Mouse (Mus musculus) forebrain, embryonic 16.5 days (tissue): Measurements from ENCODE around the gene Itga9. TPM values are rescaled to one million over a fixed set of nuclear protein-coding genes. Genes with fewer than 3 reads are reported as not detected.

Experiments used
- ATAC-seq: fragments of 200-750 bp; cut with Nextera tagmentation; 2 replicates; pipeline ENCODE4 v1.8.0; 2017; ENCODE audit warnings: mild to moderate bottlenecking, moderate library complexity
- H3K27ac ChIP-seq: fragments of 300-500 bp; sonication (generic); 2 replicates; pipeline ENCODE4 v1.5.1; 2014; ENCODE audit warnings: low read length, control low read depth
- H3K27me3 ChIP-seq: fragments of 300-500 bp; sonication (generic); replicated peaks from 2 replicates; pipeline ENCODE4 v1.6.1; 2014; ENCODE audit warnings: low read length; ENCODE audit not compliant: control insufficient read depth, insufficient read depth
- H3K36me3 ChIP-seq: fragments of 300-500 bp; sonication (generic); 2 replicates; pipeline ENCODE4 v1.6.1; 2014; ENCODE audit not compliant: control insufficient read depth, insufficient read depth
- H3K4me1 ChIP-seq: fragments of 300-500 bp; sonication (generic); replicated peaks from 2 replicates; pipeline ENCODE4 v1.6.1; 2014; ENCODE audit warnings: low read length; ENCODE audit not compliant: control insufficient read depth, insufficient read depth
- H3K4me2 ChIP-seq: fragments of 300-500 bp; sonication (generic); 2 replicates; pipeline ENCODE4 v1.6.1; 2014; ENCODE audit warnings: mild to moderate bottlenecking, low read length, control low read depth
- H3K4me3 ChIP-seq: fragments of 300-500 bp; sonication (generic); replicated peaks from 2 replicates; pipeline ENCODE4 v1.5.1; 2014; ENCODE audit warnings: mild to moderate bottlenecking, low read length, control low read depth
- H3K9ac ChIP-seq: fragments of 300-500 bp; sonication (generic); replicated peaks from 2 replicates; pipeline ENCODE4 v1.6.1; 2014; ENCODE audit warnings: low read depth, low read length, control low read depth
- H3K9me3 ChIP-seq: fragments of 300-500 bp; sonication (generic); 2 replicates; pipeline ENCODE4 v1.6.1; 2016; ENCODE audit warnings: low read length; ENCODE audit not compliant: control insufficient read depth
- WGBS: fragments of 180-500 bp; shearing (Covaris S2); extraction: QIAGEN DNeasy Blood & Tissue Kit; methylation state at CpG from one replicate; pipeline ENCODE4 v1.1.7; 2014; 5-methylcytosine and 5-hydroxymethylcytosine counted together
- polyA plus RNA-seq: library from polyadenylated mRNA; unstranded; fragments of >200 nt; fragmentation: Nextera tagmentation; extraction: Ambion mirVana; gene quantifications from 2 replicates; pipeline ENCODE4 v1.2.1, GENCODE M21; 2015

The Itga9 gene
- polyA plus RNA-seq, 1 experiment from 2014 or later: 1.2 TPM

DNA sequence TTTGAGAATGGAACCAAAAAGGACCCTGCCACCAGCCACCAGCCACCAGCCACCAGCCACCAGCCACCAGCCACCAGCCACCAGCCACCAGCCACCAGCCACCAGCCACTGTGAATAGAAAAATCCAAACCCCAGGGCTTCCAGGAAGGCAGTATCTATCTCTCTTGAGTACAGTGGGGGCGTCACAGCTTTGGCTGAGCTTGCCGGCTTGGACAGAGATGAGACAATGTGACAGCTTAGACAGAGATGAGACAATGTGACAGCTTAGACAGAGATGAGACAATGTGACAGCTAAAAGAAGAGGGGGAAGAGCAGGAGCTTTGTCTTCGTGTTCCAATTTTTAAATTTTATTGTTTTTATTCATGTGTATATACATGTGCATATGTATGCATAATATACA, 49.2 kb downstream of the Itga9 start:
- Histone ChIP-seq H3K4me3 (no peak overlapping the region), H3K36me3 (no peaks in the 10 kb centered on the region), H3K4me1 (0 out of 2 replicates have a peak, but pooled peaks cover 2% of the 10 kb centered on the region), H3K27me3 (no peaks in the 10 kb centered on the region), H3K9ac (no peak overlapping the region), H3K9me3 (no peaks in the 10 kb centered on the region), H3K27ac (no peak overlapping the region), H3K4me2 (no peak overlapping the region)
- ATAC-seq: no peak
- WGBS: 71% methylated on average over 3 of the region's 3 CpGs

- H3K4me1 ChIP-seq: 0 out of 2 replicates have a peak, but pooled peaks cover 2% of the 10 kb centered on the region
- no peaks in the 10 kb centered on the region for H3K9me3 ChIP-seq
- H3K36me3 ChIP-seq: no peaks in the 10 kb centered on the region
- no peak overlapping the region for H3K4me3 ChIP-seq
- no peak overlapping the region for H3K9ac ChIP-seq
- peak; percentile 54; the same call in 1 of the 2 replicates for ATAC-seq
- 0 out of 2 replicates have a peak overlapping the region, but pooled peaks have one; percentile 18 for H3K27ac ChIP-seq
- no peak overlapping the region for H3K4me2 ChIP-seq
- WGBS: 70% methylated on average over 7 of the region's 7 CpGs
- no peaks in the 10 kb centered on the region for H3K27me3 ChIP-seq
Observed at GRCm38 (mm10) chr9:118658159-118658558, 51.7 kb downstream of the Itga9 start.

DNA sequence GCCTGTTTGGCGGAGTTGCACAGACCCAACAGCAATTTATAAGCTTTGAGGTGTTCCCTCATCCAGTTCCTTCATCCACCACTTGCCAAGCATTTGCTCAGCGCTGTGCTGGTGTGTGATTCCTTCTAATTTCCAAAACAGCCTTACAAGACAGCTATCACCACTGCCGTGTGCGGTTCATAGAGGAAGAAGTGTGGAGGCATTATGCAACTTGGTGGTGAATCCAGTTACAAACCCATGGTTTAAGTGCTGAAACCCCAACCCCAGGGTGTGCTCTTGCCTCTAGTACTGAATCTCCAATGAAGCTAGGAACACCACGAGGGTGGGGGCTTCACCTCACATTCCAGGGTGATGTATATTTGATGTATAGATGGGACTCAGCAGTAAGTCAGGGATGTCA, 53.3 kb downstream of the Itga9 start:
- Histone ChIP-seq H3K4me1 (0 out of 2 replicates have a peak, but pooled peaks cover 2% of the 10 kb centered on the region), H3K27ac (no peak overlapping the region), H3K27me3 (no peaks in the 10 kb centered on the region), H3K9ac (no peak overlapping the region), H3K4me3 (no peak overlapping the region), H3K4me2 (no peak overlapping the region), H3K36me3 (no peaks in the 10 kb centered on the region), H3K9me3 (no peaks in the 10 kb centered on the region)
- WGBS: 87% methylated on average over 5 of the region's 5 CpGs
- no peak for ATAC-seq

DNA sequence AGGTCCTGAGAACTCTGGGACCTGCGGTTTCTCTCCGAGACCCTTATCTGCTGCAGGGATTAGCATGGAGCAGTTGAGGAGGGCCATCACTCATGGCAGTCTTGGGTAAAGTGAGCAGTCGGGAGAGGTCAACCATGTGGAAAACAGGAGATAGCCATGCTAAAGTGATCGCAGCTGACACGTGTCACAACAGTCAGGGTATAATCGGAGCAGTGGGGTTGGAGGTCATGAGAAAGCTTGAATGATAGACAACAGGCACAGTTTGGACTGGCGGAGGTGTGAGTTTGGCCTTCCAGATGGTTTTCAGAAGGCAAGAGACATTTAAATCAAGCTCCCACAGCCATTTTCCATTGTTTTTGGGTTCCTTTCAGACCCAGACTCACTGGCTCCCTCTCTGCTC, 53.8 kb downstream of the Itga9 start:
- ATAC-seq: no peak
- no peaks in the 10 kb centered on the region for H3K27me3 ChIP-seq
- 92% methylated on average over 7 of the region's 7 CpGs for WGBS
- no peak overlapping the region for H3K27ac ChIP-seq
- no peak overlapping the region for H3K4me3 ChIP-seq
- H3K4me1 ChIP-seq: 0 out of 2 replicates have a peak, but pooled peaks cover 2% of the 10 kb centered on the region
- H3K9ac ChIP-seq: no peak overlapping the region
- H3K36me3 ChIP-seq: no peaks in the 10 kb centered on the region
- no peak overlapping the region for H3K4me2 ChIP-seq
- H3K9me3 ChIP-seq: no peaks in the 10 kb centered on the region

GRCm38 (mm10) chr9:118662026-118662425, 55.5 kb downstream of the Itga9 start:
- H3K4me1 ChIP-seq: 0 out of 2 replicates have a peak, but pooled peaks cover 2% of the 10 kb centered on the region
- WGBS: 97% methylated on average over 8 of the region's 8 CpGs
- no peaks in the 10 kb centered on the region for H3K36me3 ChIP-seq
- no peak overlapping the region for H3K4me3 ChIP-seq
- H3K27ac ChIP-seq: no peak overlapping the region
- H3K4me2 ChIP-seq: no peak overlapping the region
- H3K9me3 ChIP-seq: no peaks in the 10 kb centered on the region
- H3K9ac ChIP-seq: no peak overlapping the region
- no peak for ATAC-seq
- no peaks in the 10 kb centered on the region for H3K27me3 ChIP-seq

DNA sequence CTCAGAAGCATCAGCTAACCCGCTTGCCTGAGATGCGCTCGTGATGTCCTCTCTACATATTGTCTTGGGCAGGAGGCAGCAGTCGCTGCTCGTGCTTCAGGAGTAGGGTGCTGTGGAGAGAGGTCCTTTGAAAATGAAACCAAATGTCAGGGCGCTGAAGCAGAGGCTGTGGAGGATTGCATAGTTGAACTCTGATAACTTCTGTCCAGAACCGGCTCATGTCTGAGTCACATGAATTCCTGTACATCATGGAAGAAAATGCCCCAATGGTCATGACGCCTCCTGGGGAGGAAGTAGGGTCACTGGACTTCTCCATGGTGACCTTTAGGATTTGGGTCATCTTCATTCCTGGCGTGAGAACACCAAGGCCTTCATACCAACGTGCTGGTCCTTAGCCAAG, 56.0 kb downstream of the Itga9 start:
- Histone ChIP-seq H3K4me3 (no peak overlapping the region), H3K27ac (no peak overlapping the region), H3K36me3 (no peaks in the 10 kb centered on the region), H3K4me1 (0 out of 2 replicates have a peak, but pooled peaks cover 2% of the 10 kb centered on the region), H3K9me3 (no peaks in the 10 kb centered on the region), H3K4me2 (no peak overlapping the region), H3K9ac (no peak overlapping the region), H3K27me3 (no peaks in the 10 kb centered on the region)
- ATAC-seq: no peak
- WGBS: 93% methylated on average over 10 of the region's 10 CpGs

DNA sequence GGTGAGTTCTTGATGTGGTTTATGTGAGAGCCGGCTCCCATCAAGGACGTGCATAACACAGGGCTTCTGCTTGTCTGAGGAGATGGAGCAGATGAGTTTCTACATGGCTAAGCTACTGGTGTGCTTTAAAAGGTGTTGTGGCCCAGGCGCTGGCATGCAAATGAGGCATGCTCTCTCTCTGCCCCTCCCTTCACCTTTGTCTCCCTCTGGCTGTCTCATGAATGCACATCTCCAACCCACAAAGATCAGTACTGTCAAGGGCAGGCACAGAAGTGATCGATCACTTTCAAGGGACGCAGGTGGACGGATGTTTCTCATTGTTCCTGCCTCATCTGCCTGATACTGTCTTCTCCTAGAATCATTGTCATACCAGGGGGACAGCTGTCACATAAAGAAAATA, 57.4 kb downstream of the Itga9 start:
- Histone ChIP-seq H3K27ac (no peak overlapping the region), H3K4me2 (no peak overlapping the region), H3K4me1 (no peaks in the 10 kb centered on the region), H3K4me3 (no peak overlapping the region), H3K27me3 (no peaks in the 10 kb centered on the region), H3K9ac (no peak overlapping the region), H3K36me3 (no peaks in the 10 kb centered on the region), H3K9me3 (no peaks in the 10 kb centered on the region)
- WGBS: 70% methylated on average over 6 of the region's 6 CpGs
- ATAC-seq: no peak

GRCm38 (mm10) chr9:118666069-118666468, 59.6 kb downstream of the Itga9 start:
- H3K27ac ChIP-seq: no peak overlapping the region
- no peaks in the 10 kb centered on the region for H3K9me3 ChIP-seq
- no peaks in the 10 kb centered on the region for H3K27me3 ChIP-seq
- H3K4me1 ChIP-seq: no peaks in the 10 kb centered on the region
- no peaks in the 10 kb centered on the region for H3K36me3 ChIP-seq
- H3K4me2 ChIP-seq: no peak overlapping the region
- no peak overlapping the region for H3K4me3 ChIP-seq
- ATAC-seq: no peak
- no peak overlapping the region for H3K9ac ChIP-seq
- 79% methylated on average over 3 of the region's 3 CpGs for WGBS

DNA sequence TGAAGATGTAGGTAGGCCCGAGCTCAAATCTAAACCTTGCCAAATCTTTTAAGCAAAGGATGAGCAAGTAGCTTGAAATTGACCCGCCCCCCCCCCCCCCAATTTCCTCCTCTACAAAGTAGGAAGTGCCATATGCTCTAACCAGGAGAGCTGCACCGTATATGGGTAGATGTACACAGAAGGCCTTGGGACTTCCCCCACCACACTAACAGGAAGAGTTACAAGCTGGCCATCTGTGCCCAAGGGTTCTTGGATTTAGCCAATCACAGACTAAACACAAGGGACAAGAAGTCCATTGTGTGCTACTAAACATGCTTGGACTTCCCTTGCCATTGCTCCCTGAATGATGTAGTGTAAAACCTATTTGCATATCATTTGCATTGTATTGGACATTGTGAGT, 63.2 kb downstream of the Itga9 start:
- Histone ChIP-seq H3K36me3 (no peaks in the 10 kb centered on the region), H3K9me3 (no peaks in the 10 kb centered on the region), H3K4me1 (no peaks in the 10 kb centered on the region), H3K4me2 (no peak overlapping the region), H3K27me3 (no peaks in the 10 kb centered on the region), H3K9ac (no peak overlapping the region), H3K27ac (no peak overlapping the region), H3K4me3 (no peak overlapping the region)
- ATAC-seq: no peak
- WGBS: 69% methylated on average over 3 of the region's 3 CpGs

DNA sequence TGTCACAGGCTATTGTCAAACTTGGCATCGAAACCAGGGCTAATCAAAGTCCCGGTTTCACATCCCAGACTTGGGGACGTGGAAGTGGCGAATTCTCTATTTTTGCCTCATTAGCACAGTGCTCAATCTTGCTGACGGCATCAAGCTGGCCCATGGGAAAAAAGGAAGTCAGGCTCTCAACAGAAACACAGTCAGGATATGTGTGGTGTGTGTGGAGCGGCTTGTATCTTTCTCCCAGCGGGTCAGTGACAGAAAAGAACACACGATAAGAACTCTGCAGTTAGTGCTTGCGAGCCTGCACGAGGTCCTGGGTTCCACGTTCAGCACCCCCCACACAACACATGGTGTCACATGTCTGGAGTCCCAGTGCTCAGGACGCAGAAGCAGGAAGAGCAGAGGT, 67.8 kb downstream of the Itga9 start:
- Histone ChIP-seq H3K9me3 (no peaks in the 10 kb centered on the region), H3K4me2 (no peak overlapping the region), H3K27me3 (no peaks in the 10 kb centered on the region), H3K4me3 (no peak overlapping the region), H3K36me3 (no peaks in the 10 kb centered on the region), H3K9ac (no peak overlapping the region), H3K27ac (no peak overlapping the region), H3K4me1 (peaks cover 3% of the 10 kb centered on the region; the same call in 1 of the 2 replicates)
- ATAC-seq: no peak
- 74% methylated on average over 12 of the region's 12 CpGs for WGBS
